Mouse (Mus musculus) fat pad, adult 2 months (tissue): ENCODE results near the gene Bcl6b.
A peak's percentile ranks its signal among the peaks of the same experiment; 100 is the strongest.

ENCODE experiments used
- DNase-seq: peaks from one replicate; pipeline ENCODE4 v3.0.0-alpha.2; 2011; ENCODE audit warnings: low read depth, low spot score; ENCODE audit errors: extremely low read depth

Gene Bcl6b

GRCm38 (mm10) chr11:70214191-70214855 lies 15.3 kb downstream of the Bcl6b start:
- DNase-seq: no peak

GRCm38 (mm10) chr11:70213736-70214135 lies 15.9 kb downstream of the Bcl6b start:
- no peak for DNase-seq

GRCm38 (mm10) chr11:70212896-70213295 lies 16.7 kb downstream of the Bcl6b start:
- DNase-seq: no peak

GRCm38 (mm10) chr11:70212423-70212822 lies 17.2 kb downstream of the Bcl6b start, which contains the start of gene Slc16a11:
Slc16a11 (plus strand) TSS chr11:70212752.
- peak; percentile 76 for DNase-seq

- DNase-seq: no peak
Observed at GRCm38 (mm10) chr11:70211972-70212371, 17.6 kb downstream of the Bcl6b start.

- no peak for DNase-seq
Observed at GRCm38 (mm10) chr11:70210681-70211080, 18.9 kb downstream of the Bcl6b start.

GRCm38 (mm10) chr11:70208778-70209388 lies 20.7 kb downstream of the Bcl6b start:
- no peak for DNase-seq

GRCm38 (mm10) chr11:70207283-70207682 lies 22.3 kb downstream of the Bcl6b start:
- no peak for DNase-seq

- DNase-seq: no peak
Observed at GRCm38 (mm10) chr11:70206801-70207200, 22.8 kb downstream of the Bcl6b start.

- DNase-seq: no peak
Observed at GRCm38 (mm10) chr11:70201691-70202090, 27.9 kb downstream of the Bcl6b start.

GRCm38 (mm10) chr11:70200036-70200608 lies 29.5 kb downstream of the Bcl6b start:
- no peak for DNase-seq

- DNase-seq: no peak
Observed at GRCm38 (mm10) chr11:70199107-70199506, 30.5 kb downstream of the Bcl6b start.

- DNase-seq: no peak
Observed at GRCm38 (mm10) chr11:70198332-70198731, 31.3 kb downstream of the Bcl6b start.

GRCm38 (mm10) chr11:70193354-70194285 lies 36.0 kb downstream of the Bcl6b start:
- no peak for DNase-seq

- no peak for DNase-seq
Observed at GRCm38 (mm10) chr11:70192157-70192556, 37.4 kb downstream of the Bcl6b start.

GRCm38 (mm10) chr11:70191188-70191587 lies 38.4 kb downstream of the Bcl6b start:
- DNase-seq: no peak

- DNase-seq: no peak
Observed at GRCm38 (mm10) chr11:70189319-70190134, 40.1 kb downstream of the Bcl6b start.

- DNase-seq: no peak
Observed at GRCm38 (mm10) chr11:70185120-70185519, 44.5 kb downstream of the Bcl6b start.

GRCm38 (mm10) chr11:70180496-70180895 lies 49.1 kb downstream of the Bcl6b start:
- DNase-seq: no peak

- no peak for DNase-seq
Observed at GRCm38 (mm10) chr11:70179401-70179800, 50.2 kb downstream of the Bcl6b start.
